Mouse (Mus musculus): Measurements from ENCODE around the gene Myo1b. TPM values are rescaled to one million over a fixed set of nuclear protein-coding genes. Genes with fewer than 3 reads are reported as not detected.

Myo1b gene
- total RNA-seq, 2 experiments from 2014 or later, result 67.0 to 70.4 TPM

DNA sequence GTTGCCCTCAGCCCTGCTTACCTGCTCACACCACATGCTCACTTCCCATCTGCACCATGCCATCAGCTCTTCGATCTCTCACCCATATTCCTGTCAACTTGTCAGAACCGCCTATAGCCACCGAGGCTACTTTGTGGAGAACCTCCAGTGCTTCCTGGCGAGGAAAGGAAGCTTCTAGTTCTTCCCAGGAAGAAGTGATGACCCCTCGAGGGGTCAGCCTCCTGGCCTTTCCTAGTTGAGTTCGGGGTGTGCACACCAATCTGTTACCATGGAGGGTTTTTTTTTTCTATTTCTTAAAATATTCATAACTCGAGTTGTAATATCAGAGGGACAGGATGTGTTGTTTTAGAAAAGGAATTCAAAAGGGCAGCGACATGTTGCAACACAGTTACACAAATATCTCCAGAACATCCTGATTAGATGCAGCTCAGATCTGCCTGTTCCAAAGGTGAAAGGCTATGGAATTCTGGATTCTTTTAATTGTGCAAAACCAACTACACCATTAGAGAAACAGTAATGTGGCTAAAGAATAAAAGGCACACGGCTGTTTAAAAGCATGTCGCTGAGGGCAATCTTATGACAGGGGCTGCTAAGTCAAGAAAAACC lies 175.1 kb downstream of the Myo1b start:
- DNase-seq, result no peak
- intact Hi-C loops (cut with DNase I), result no loop called here

DNA sequence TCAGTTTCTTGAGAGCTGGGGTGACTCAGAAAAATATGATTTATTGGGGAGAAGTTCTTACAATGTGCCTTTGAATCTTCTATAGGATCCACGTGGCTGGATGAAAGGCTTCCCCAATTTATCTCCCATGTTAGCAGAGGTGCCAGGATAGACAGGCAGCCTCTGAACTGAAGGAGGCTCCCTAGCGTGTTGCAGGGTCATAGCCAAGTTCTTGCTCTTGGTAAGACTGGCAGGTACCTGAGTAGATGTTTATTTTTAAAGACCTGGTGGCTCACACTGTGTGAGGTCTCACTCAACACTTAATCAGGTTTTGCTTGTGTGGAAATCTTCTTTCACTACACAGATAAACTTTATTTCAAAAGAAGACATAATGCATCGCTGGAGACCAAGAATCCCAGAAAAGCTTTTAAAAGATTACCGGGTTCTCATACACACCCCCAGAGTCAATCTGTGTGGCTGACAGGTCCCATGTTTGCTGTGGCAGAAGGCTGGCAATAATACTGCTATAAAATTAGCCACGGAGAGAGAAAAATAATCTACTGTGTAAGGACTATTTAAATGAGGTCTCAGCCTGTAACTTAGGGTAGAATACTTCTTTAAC lies 176.5 kb downstream of the Myo1b start:
- no peak for DNase-seq
- intact Hi-C loops (cut with DNase I), result no loop called here

DNA sequence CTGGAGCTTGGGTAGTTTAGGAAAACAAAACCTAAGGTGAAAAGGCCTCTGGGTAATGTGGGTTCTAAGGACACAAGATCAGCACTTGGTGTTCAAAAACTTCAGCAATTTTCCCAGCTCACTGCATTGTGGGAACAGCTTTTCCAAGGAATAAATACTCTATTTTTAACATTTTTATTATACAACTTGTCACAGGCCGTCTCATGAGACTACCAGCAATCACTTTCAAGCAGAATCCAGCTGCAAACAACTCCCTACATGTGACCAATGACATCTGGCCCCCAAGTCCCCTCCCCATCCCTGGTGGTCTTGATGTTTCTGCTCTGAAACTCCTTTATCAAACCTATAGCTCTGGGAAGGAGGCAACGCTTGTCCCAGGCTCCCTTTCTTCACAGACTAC lies 179.0 kb downstream of the Myo1b start:
- no peak for DNase-seq
- intact Hi-C loops (cut with DNase I), result no loop called here

DNA sequence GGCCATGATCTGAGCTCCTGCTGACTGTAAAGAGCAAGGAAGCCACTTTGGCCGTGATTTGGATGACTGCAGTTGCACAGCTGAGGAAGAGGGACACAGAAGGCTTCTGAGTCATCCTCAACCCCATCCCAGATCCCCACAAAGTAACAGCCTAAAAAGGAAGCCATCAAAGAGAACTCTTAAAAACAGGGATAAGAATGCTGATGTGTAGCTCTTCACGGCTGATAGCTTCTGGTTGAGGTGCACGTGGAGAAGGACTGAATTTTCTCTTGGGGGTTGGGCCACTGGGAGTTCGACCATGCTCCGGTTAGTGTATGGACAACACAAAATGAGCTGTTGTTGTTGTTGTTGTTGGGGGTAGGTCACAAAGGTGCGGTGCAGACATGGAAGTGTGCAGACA lies 181.2 kb downstream of the Myo1b start:
- DNase-seq, result no peak
- intact Hi-C loops (cut with DNase I), result no loop called here

DNA sequence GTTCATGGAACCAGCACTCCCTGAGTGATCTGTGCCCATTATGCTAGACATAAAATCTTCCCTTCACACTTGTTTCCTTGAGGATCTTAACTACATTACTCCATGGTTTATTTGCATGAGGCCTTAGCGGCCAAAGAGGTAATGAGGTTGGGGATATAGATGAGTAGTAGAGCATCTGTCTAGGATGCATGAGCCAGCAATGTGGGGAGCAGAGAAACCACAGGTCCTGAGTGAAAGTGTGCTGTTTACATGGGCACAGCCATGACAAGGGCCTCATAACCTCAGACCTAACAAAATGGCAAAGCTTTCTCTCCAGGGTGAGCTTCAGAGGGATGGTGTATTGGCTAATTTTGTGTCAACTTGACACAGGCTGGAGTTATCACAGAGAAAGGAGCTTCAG lies 186.5 kb downstream of the Myo1b start:
- DNase-seq, result no peak
- intact Hi-C loops (cut with DNase I), result no loop called here

DNA sequence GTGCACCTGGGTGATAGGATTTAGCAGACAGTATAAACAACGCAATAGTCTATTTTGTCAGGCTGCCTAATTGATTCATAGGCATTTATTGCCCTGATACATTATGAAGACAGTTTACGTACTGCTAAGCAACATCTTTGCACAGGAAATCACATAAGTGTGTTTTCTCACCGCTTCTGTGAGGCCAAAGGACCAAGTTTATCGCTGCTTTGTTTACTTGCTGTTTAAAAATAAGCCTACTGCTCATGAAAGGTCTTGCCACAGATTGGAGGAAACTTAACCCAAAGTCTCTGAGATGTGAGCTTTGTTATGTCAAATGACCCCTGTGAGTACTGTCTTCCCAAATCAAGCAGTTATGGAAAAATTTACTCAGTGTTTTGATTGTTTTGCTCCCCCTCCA lies 187.1 kb downstream of the Myo1b start:
- intact Hi-C loops (cut with DNase I), result no loop called here
- no peak for DNase-seq

DNA sequence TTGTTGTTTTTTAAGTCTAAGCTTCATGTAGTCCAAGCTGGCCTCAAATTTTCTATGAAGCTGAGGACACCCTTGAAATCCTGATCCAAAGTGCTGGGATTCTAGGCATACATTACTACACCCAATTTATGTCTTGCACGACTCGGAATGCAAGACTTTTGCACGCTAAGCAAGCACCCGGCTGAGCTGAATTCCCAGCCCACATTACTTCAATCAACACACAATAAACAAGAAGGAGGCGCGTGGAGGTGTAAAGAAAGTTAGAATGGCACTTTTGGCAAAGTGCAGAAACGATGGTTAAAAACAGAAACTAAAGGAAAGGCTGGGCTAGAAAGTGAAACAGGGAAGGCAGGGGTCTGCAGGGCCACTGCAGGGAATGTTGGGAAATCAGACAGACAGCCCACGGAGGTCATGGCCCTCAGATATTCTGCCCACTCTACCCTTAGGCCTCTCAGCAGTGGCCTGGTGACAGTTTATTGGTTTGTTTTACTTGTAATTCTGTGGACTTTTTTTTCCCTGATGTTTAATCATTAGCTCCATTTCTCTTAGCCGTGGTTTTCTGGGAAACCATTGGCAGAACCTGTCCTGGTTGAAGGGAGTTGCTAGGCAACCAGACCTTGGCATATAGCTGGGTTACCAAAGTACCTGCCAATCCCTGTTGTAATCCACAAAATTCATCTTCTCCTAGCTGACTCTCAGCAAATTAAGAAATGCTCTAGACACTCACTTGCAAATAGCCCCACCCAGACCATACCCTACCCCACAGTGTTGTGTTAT lies 195.8 kb downstream of the Myo1b start:
- DNase-seq, result peak; percentile 18
- intact Hi-C loops (cut with DNase I), result no loop called here

DNA sequence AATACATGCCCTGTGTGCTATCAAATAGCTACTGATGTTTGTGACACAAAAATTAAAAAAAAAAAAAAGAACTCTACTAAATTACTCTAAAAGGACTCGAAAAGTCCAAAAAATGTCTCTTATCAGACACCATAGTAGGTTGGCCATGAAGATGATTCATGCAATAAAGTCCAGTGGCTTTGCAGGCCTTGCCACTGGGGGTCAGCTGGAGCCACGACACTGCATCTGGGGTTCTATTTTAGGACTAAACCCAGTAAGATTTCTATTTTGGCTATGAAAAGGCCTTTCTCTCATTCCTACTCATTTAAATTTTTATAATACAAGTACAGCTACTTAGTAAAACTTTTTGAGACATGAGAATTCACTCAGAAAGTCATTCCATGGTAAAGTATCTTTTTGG lies 205.0 kb downstream of the Myo1b start:
- intact Hi-C loops (cut with DNase I), result no loop called here
- DNase-seq, result no peak

DNA sequence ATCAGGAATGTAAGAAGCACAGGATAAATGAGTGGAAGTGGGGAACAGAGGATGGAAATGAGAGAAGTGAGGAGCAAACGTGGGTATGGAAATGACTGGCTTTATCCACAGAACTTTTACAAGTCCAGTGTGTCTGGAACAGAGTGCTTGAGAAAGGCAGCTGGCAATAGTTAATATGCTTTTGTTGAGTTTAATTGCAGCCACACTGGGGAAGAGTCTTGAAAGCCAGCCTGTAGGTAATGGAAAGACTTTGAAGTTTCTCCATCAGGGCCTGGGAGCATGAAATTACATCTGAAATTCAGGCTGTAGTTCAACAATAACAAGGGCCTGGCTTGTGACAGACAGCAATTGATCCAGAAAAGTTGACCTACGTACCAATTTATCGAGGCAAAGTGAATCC lies 209.8 kb downstream of the Myo1b start:
- intact Hi-C loops (cut with DNase I), result no loop called here

DNA sequence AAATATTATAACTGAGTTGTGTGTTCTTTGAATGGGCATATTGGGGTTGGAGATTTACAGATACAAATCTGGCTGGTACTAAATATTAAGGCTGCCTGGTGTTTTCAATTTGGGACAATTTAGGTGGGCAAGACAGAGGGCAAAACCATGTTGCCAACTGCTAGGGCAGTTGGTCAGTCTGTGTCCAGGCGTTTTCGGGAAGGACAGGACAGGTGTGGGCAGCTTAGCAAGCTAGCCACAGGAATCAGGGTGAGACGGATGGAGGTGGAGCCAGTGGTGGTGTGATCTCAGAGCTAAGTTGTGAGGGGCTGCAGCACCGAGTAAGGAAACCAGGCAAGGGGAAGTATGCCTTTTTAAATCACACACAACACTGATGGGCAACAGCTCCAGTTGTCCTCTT lies 211.3 kb downstream of the Myo1b start:
- no peak for DNase-seq

More for the DNA sequence above, 209.8 kb downstream of the Myo1b start:
- DNase-seq, result no peak

More for the DNA sequence above, 211.3 kb downstream of the Myo1b start:
- intact Hi-C loops (cut with DNase I), result no loop called here

Other genes with a start within 250 kb of the Myo1b start
- gene Stat4, start 71.1 kb upstream of the Myo1b start, total RNA-seq (2021), result 1 to 10 TPM; 3.8 to 4.7 TPM
- 1 to 10 TPM; 7.9 to 9.5 TPM for gene Stat1, start 203.4 kb upstream of the Myo1b start, total RNA-seq (2021)